Mouse (Mus musculus): ENCODE results near the gene Tfap2d. TPM values are rescaled to one million over a fixed set of nuclear protein-coding genes. Genes with fewer than 3 reads are reported as not detected.

Gene Tfap2d
- polyA plus RNA-seq, 1 experiment from 2014 or later, result not detected

- Histone ChIP-seq H3K36me3 (no peaks in the 10 kb centered on the region), H3K9ac (replicated peaks) (no peak overlapping the region), H3K9me3 (replicated peaks) (no peaks in the 10 kb centered on the region), H3K27me3 (replicated peaks) (peaks cover 91% of the 10 kb centered on the region), H3K4me3 (replicated peaks) (no peak overlapping the region), H3K4me1 (no peaks in the 10 kb centered on the region), H3K27ac (replicated peaks) (no peak overlapping the region), H3K4me2 (no peak overlapping the region)
- ATAC-seq (ENCODE audit: low FRiP score), result no peak
- WGBS, result 0% methylated on average over 16 of the region's 16 CpGs
Measured at GRCm38 (mm10) chr1:19109711-19110110, 6.9 kb downstream of the Tfap2d start.

GRCm38 (mm10) chr1:19110211-19110610, 7.4 kb downstream of the Tfap2d start:
- ATAC-seq (ENCODE audit: low FRiP score), result no peak
- Histone ChIP-seq H3K4me2 (no peak overlapping the region), H3K9me3 (replicated peaks) (no peaks in the 10 kb centered on the region), H3K27ac (replicated peaks) (no peak overlapping the region), H3K4me1 (no peaks in the 10 kb centered on the region), H3K27me3 (replicated peaks) (peaks cover 92% of the 10 kb centered on the region), H3K36me3 (no peaks in the 10 kb centered on the region), H3K9ac (replicated peaks) (no peak overlapping the region), H3K4me3 (replicated peaks) (no peak overlapping the region)
- WGBS, result 0% methylated on average over 5 of the region's 5 CpGs

GRCm38 (mm10) chr1:19111020-19111419, 8.2 kb downstream of the Tfap2d start:
- peaks cover 89% of the 10 kb centered on the region for H3K27me3 ChIP-seq (replicated peaks)
- H3K4me3 ChIP-seq (replicated peaks), result no peak overlapping the region
- WGBS, result under 1% methylated on average over 22 of the region's 22 CpGs
- H3K9ac ChIP-seq (replicated peaks), result no peak overlapping the region
- no peaks in the 10 kb centered on the region for H3K9me3 ChIP-seq (replicated peaks)
- H3K4me2 ChIP-seq, result no peak overlapping the region
- H3K4me1 ChIP-seq, result no peaks in the 10 kb centered on the region
- no peak for ATAC-seq (ENCODE audit: low FRiP score)
- no peak overlapping the region for H3K27ac ChIP-seq (replicated peaks)
- H3K36me3 ChIP-seq, result no peaks in the 10 kb centered on the region

DNA sequence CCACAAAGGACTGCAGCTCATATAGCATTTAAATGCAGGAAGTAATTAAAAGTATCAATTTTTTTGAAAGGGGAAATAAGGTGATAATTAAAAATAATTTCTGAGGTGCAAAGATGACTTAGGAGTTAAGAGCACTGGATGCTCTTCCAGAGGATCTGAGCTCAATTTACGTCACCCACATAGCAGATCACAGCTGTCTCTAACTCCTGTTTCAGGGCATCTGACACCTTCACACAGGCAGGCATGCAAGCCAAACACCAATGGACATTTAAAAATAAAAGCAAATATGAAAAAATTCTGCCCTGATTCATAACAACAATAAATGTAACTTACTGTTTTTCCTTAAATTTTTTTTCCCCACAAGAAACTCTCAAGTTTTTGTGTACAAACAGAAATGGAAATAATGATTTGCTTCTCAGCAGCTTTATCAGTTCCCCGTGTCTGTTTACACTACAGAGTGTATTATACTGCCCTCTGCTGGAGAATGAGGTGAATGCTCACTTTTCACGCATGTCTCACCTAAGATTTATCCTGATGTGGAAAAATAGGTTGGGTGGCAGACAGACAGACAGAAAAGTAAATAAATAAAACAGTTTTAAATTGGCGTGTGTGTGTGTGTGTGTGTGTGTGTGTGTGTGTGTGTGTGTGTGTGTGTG, 76.0 kb downstream of the Tfap2d start:
- Histone ChIP-seq H3K27ac (replicated peaks) (no peak overlapping the region), H3K4me1 (no peaks in the 10 kb centered on the region), H3K9ac (replicated peaks) (no peak overlapping the region), H3K27me3 (replicated peaks) (no peaks in the 10 kb centered on the region), H3K4me3 (replicated peaks) (no peak overlapping the region), H3K36me3 (no peaks in the 10 kb centered on the region), H3K4me2 (no peak overlapping the region), H3K9me3 (replicated peaks) (no peaks in the 10 kb centered on the region)
- WGBS, result 6% methylated on average over 4 of the region's 4 CpGs
- ATAC-seq (ENCODE audit: low FRiP score), result peak; percentile 89; the same call in 1 of the 2 replicates

DNA sequence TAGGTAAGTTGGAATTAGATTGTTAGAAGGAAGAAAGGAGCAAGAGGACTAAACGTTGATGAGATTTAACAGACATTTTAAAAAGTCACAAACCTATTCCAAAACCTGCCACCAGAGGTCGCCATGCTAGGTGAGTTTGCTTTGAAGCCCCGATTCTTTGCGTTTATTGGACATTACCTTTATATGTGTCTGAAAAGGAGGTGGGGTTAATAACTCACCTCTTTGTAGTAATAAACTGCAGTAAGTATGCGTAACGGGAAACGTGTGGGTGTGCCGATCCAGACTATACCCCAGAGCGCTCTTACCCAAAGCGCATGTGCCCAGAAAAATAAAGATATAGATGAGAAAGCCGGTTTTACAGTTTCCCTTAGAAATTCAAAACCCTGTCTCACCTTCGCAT, 102.8 kb downstream of the Tfap2d start:
- Histone ChIP-seq H3K4me2 (peak overlapping the region; percentile 64), H3K4me1 (peaks cover 8% of the 10 kb centered on the region), H3K9ac (replicated peaks) (no peak overlapping the region), H3K27ac (replicated peaks) (no peak overlapping the region), H3K9me3 (replicated peaks) (no peaks in the 10 kb centered on the region), H3K4me3 (replicated peaks) (peak overlapping the region; percentile 41), H3K27me3 (replicated peaks) (peaks cover 15% of the 10 kb centered on the region), H3K36me3 (no peaks in the 10 kb centered on the region)
- ATAC-seq (ENCODE audit: low FRiP score), result peak; percentile 54; the same call in 1 of the 2 replicates
- 2% methylated on average over 12 of the region's 12 CpGs for WGBS

DNA sequence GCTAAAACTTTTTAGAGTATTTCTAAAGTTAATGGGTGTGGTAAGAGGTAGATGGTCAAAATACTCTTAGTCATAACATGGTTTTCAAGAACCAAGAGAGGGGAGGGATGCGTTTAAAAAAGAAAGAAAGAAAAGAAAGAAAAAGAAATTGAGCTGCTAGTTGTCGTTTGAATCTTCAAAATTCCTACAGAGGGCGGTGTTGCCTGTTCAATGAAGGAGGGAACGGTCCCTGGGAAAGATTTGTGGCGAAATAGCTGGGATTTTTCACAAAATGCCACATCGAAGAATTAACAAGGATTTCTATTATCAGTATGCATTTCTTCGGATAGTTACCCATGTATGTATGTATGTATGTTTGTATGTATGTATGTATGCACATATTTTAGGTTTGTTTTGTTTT, 103.4 kb downstream of the Tfap2d start:
- peak; percentile 44; the same call in 1 of the 2 replicates for ATAC-seq (ENCODE audit: low FRiP score)
- Histone ChIP-seq H3K4me1 (peaks cover 8% of the 10 kb centered on the region), H3K27me3 (replicated peaks) (peaks cover 15% of the 10 kb centered on the region), H3K9ac (replicated peaks) (no peak overlapping the region), H3K4me3 (replicated peaks) (no peak overlapping the region), H3K4me2 (peak overlapping the region; percentile 64), H3K27ac (replicated peaks) (no peak overlapping the region), H3K36me3 (no peaks in the 10 kb centered on the region), H3K9me3 (replicated peaks) (no peaks in the 10 kb centered on the region)
- WGBS, result under 1% methylated on average over 7 of the region's 7 CpGs

- Histone ChIP-seq H3K9ac (replicated peaks) (no peak overlapping the region), H3K4me3 (replicated peaks) (no peak overlapping the region), H3K9me3 (replicated peaks) (no peaks in the 10 kb centered on the region), H3K36me3 (no peaks in the 10 kb centered on the region), H3K4me1 (peaks cover 8% of the 10 kb centered on the region), H3K27ac (replicated peaks) (no peak overlapping the region), H3K4me2 (no peak overlapping the region), H3K27me3 (replicated peaks) (peaks cover 24% of the 10 kb centered on the region)
- whole genome bisulfite sequencing, result 9% methylated on average over 4 of the region's 4 CpGs
- ATAC-seq (ENCODE audit: low FRiP score), result no peak
Measured at GRCm38 (mm10) chr1:19207611-19208010, 104.8 kb downstream of the Tfap2d start.

- Histone ChIP-seq H3K27me3 (replicated peaks) (peaks cover 29% of the 10 kb centered on the region), H3K27ac (replicated peaks) (peak within 1 kb of the TSS; percentile 54; the same call in 1 of the 2 replicates), H3K9me3 (replicated peaks) (no peaks in the 10 kb centered on the region), H3K4me1 (peaks cover 8% of the 10 kb centered on the region), H3K36me3 (no peaks in the 10 kb centered on the region), H3K4me2 (peak within 1 kb of the TSS; percentile 50), H3K4me3 (replicated peaks) (peak within 1 kb of the TSS; percentile 38), H3K9ac (replicated peaks) (no peak within 1 kb of the TSS; the same call in 1 of the 2 replicates)
- WGBS, result 3% methylated on average over 26 of the region's 26 CpGs
- peak; percentile 33; the same call in 1 of the 2 replicates for ATAC-seq (ENCODE audit: low FRiP score)
Measured at GRCm38 (mm10) chr1:19208641-19209358, 106.0 kb downstream of the Tfap2d start, which contains the start of gene Tfap2b. Gene Tfap2b, plus strand, starts transcription at chr1:19208914.

DNA sequence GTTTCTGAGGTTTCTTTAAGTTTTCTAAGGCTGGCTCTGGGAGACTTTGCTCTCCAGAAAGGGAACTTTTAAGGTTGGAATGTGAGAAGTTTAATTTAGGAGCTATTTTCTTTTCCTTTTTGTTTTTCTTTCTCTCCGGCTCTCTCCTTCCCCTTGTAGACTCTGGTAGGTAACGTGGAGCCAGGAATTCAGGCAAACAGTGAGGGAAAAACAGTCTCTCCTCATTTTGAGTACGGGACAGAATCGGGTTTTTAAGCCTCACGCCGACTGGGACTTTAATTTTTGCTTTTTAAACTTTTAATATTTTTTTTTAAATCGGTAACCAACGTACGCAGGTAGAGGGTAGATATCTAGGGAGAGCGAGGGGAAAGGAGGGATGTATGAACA, 106.5 kb downstream of the Tfap2d start:
- Histone ChIP-seq H3K36me3 (no peaks in the 10 kb centered on the region), H3K9ac (replicated peaks) (no peak overlapping the region; the same call in 1 of the 2 replicates), H3K4me1 (peaks cover 12% of the 10 kb centered on the region), H3K27ac (replicated peaks) (peak overlapping the region; percentile 54; the same call in 1 of the 2 replicates), H3K4me3 (replicated peaks) (peak overlapping the region; percentile 38), H3K9me3 (replicated peaks) (no peaks in the 10 kb centered on the region), H3K4me2 (peak overlapping the region; percentile 50), H3K27me3 (replicated peaks) (peaks cover 35% of the 10 kb centered on the region)
- no peak for ATAC-seq (ENCODE audit: low FRiP score)
- WGBS, result 1% methylated on average over 10 of the region's 10 CpGs

DNA sequence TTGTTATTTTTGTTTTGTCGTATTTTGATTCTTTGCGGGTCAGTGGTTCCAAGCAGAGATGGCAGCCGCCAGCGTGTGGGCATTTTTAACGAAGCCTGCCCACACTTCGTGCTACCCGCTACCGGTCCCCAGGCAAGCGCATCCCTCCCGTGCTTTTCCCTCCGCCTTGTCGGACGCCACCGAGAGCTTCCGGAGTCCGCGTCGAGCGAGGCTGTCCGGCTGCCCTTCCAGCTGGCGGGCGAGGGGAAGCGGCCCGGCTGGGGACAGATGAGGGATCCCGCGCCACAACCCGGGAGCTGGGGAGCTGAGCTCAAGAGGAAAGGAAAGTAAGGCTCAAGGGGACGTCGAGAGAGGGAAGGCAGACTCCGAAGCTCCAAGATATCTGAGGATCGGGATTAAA, 107.0 kb downstream of the Tfap2d start:
- ATAC-seq (ENCODE audit: low FRiP score), result no peak
- H3K27ac ChIP-seq (replicated peaks), result peak overlapping the region; percentile 54
- peak overlapping the region; percentile 38 for H3K4me3 ChIP-seq (replicated peaks)
- H3K27me3 ChIP-seq (replicated peaks), result peaks cover 39% of the 10 kb centered on the region
- peaks cover 12% of the 10 kb centered on the region for H3K4me1 ChIP-seq
- no peak overlapping the region; the same call in 1 of the 2 replicates for H3K9ac ChIP-seq (replicated peaks)
- H3K4me2 ChIP-seq, result peak overlapping the region; percentile 50
- no peaks in the 10 kb centered on the region for H3K36me3 ChIP-seq
- under 1% methylated on average over 31 of the region's 31 CpGs for WGBS
- H3K9me3 ChIP-seq (replicated peaks), result no peaks in the 10 kb centered on the region

DNA sequence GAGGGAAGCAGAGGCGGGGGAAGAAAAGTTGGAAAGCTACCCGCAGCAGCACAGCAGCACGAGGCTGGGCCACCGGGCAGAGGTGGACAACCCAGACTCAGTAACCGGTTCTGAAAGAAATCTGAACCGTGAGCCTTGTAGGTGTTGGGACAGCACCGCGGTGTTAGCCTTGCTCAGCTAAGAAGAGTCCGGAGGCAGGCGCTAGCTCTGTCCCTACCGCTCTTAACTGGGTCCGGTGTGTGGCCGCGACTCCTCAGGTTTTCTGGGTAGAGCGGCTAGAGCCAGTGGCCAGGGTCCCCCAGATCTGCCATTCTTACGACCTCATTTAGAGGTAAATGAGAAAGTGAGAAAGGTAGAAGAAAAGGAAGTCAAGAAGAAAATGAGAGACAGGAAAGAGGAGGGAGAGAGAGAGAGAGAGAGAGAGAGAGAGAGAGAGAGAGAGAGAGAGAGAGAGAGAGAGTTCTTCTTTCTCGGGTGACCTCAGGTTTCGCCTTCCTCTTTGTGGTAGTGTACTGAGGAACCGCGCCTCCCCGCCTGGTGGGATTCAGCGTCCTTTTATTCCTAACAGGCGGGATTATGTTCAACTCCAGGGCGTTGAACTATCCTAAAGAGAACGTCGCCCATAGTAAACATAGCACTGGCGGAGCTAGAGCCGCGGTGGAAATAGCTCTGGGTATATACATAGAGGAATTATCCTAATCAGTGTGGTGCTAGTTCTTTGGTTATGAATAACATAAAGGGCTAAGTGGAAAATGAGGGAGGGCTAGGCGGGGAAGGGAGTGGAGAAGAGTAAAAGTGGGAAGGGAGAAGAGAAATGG, 107.6 kb downstream of the Tfap2d start:
- no peak for ATAC-seq (ENCODE audit: low FRiP score)
- Histone ChIP-seq H3K36me3 (no peaks in the 10 kb centered on the region), H3K27ac (replicated peaks) (peak overlapping the region; percentile 54), H3K4me1 (peaks cover 12% of the 10 kb centered on the region), H3K4me3 (replicated peaks) (peak overlapping the region; percentile 38), H3K27me3 (replicated peaks) (peaks cover 43% of the 10 kb centered on the region), H3K4me2 (peak overlapping the region; percentile 50), H3K9me3 (replicated peaks) (no peaks in the 10 kb centered on the region), H3K9ac (replicated peaks) (peak overlapping the region; percentile 30; the same call in 1 of the 2 replicates)
- under 1% methylated on average over 30 of the region's 30 CpGs for WGBS

All from neural tube, embryonic 15.5 days (tissue).